Mouse (Mus musculus): Measurements from ENCODE around the gene Nfib.

GRCm38 (mm10) chr4:82338481-82338880, 367.1 kb downstream of the Nfib start:
- TF ChIP-seq POLR2A (IDR thresholded peaks at IDR 0.05; ENCODE audit: borderline replicate concordance, control insufficient read depth, low read depth, low read length) (no peak), CTCF (IDR thresholded peaks at IDR 0.05; ENCODE audit: control insufficient read depth, insufficient read depth, low read length) (no peak)

Data from bone marrow, adult 2 months (tissue).